Mouse (Mus musculus) forebrain, embryonic 14.5 days (tissue): Measurements from ENCODE around the gene Letm1. TPM values are rescaled to one million over a fixed set of nuclear protein-coding genes. Genes with fewer than 3 reads are reported as not detected.

Source experiments
- ATAC-seq: fragments of 200-750 bp; cut with Nextera tagmentation; 2 replicates; pipeline ENCODE4 v1.8.0; 2017; ENCODE audit warnings: mild to moderate bottlenecking, moderate library complexity
- DNase-seq: peaks from one replicate; pipeline ENCODE4 v3.0.0-alpha.2; 2015; ENCODE audit warnings: low spot score
- H3K27ac ChIP-seq: fragments of 300-500 bp; sonication (generic); 2 replicates; pipeline ENCODE4 v1.5.1; 2014; ENCODE audit warnings: low read depth, mild to moderate bottlenecking, control low read depth, low read length, moderate library complexity
- H3K27me3 ChIP-seq: fragments of 300-500 bp; sonication (generic); replicated peaks from 2 replicates; pipeline ENCODE4 v1.6.1; 2014; ENCODE audit warnings: low read length, control low read depth, mixed read lengths; ENCODE audit not compliant: control insufficient read depth, insufficient read depth
- H3K36me3 ChIP-seq: fragments of 300-500 bp; sonication (generic); 2 replicates; pipeline ENCODE4 v1.6.1; 2014; ENCODE audit warnings: low read length, control low read depth; ENCODE audit not compliant: control insufficient read depth, insufficient read depth
- H3K4me1 ChIP-seq: fragments of 300-500 bp; sonication (generic); 2 replicates; pipeline ENCODE4 v1.6.1; 2014; ENCODE audit warnings: antibody characterized with exemption, low read length, control low read depth; ENCODE audit not compliant: control insufficient read depth, insufficient read depth
- H3K4me2 ChIP-seq: fragments of 300-500 bp; sonication (generic); 2 replicates; pipeline ENCODE4 v1.6.1; 2014; ENCODE audit warnings: mild to moderate bottlenecking, control low read depth, low read length
- H3K4me3 ChIP-seq: fragments of 300-500 bp; sonication (generic); 2 replicates; pipeline ENCODE4 v1.5.1; 2014; ENCODE audit warnings: low read depth, low read length, control low read depth
- H3K9ac ChIP-seq: fragments of 300-500 bp; sonication (generic); 2 replicates; pipeline ENCODE4 v1.6.1; 2014; ENCODE audit warnings: mild to moderate bottlenecking, low read length, control low read depth, moderate library complexity
- H3K9me3 ChIP-seq: fragments of 300-500 bp; sonication (generic); replicated peaks from 2 replicates; pipeline ENCODE4 v1.6.1; 2016; ENCODE audit warnings: low read length, control low read depth, mixed read lengths; ENCODE audit not compliant: control insufficient read depth
- WGBS: fragments of 180-500 bp; shearing (Covaris S2); extraction: QIAGEN DNeasy Blood & Tissue Kit; methylation state at CpG from one replicate; pipeline ENCODE4 v1.1.7; 2014; 5-methylcytosine and 5-hydroxymethylcytosine counted together
- polyA plus RNA-seq: library from polyadenylated mRNA; unstranded; fragments of >200 nt; fragmentation: Nextera tagmentation; extraction: Ambion mirVana; gene quantifications from 2 replicates; pipeline ENCODE4 v1.2.1, GENCODE M21; 2014

Letm1 gene
- polyA plus RNA-seq, 1 experiment from 2014 or later = 50.4 TPM

DNA sequence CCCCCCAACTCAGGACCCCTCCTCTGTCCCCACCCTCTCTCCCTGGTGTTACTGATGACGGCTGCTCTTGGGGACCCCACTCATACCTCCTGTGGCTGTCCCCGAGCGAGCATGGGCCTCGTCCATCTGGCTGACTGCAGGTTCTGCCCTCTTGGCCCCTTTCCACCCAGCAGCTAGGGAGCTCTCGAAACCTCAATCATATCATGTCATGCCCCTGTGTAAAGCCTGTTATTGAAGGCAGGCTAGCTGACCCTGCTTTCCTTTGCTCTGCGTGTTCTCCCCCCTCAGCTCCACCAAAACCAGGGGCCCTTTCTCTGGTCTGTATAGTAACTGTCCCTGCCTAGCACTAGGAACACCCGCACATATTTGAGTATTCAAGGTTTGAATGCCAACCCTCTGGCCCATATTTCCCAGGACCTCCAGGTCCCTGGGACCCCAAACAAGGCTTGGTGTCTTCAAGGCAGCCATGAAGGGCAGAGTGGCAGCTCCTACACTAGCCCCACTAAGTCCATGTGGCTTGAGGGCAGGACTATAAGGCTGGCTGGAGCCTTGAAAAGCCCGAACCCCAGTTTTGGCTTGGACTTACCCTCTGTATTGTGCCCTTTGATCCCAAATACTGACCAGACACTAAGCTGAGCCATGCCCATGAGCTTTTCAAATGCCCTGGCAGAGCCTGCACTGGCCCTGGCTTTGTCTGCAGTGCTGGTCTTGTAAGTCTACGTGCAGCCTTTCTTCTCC is 76.8 kb downstream of the Letm1 start:
- Histone ChIP-seq H3K4me1 (peaks cover 31% of the 10 kb centered on the region), H3K27me3 (no peaks in the 10 kb centered on the region), H3K4me2 (no peak overlapping the region), H3K9me3 (no peaks in the 10 kb centered on the region), H3K27ac (peak overlapping the region; percentile 68), H3K36me3 (no peaks in the 10 kb centered on the region), H3K4me3 (no peak overlapping the region), H3K9ac (0 out of 2 replicates have a peak overlapping the region, but pooled peaks have one; percentile 13)
- 16% methylated on average over 9 of the region's 9 CpGs for WGBS
- DNase-seq = no peak
- ATAC-seq = peak; percentile 49

GRCm38 (mm10) chr5:33704945-33705611 is 77.5 kb downstream of the Letm1 start:
- H3K4me2 ChIP-seq = no peak overlapping the region
- DNase-seq (peak; percentile 79), ATAC-seq (peak; percentile 83)
- H3K9me3 ChIP-seq = no peaks in the 10 kb centered on the region
- no peak overlapping the region for H3K4me3 ChIP-seq
- H3K9ac ChIP-seq = no peak overlapping the region
- H3K27me3 ChIP-seq = no peaks in the 10 kb centered on the region
- H3K4me1 ChIP-seq = peaks cover 37% of the 10 kb centered on the region
- peak overlapping the region; percentile 68 for H3K27ac ChIP-seq
- H3K36me3 ChIP-seq = no peaks in the 10 kb centered on the region
- WGBS = 2% methylated on average over 11 of the region's 11 CpGs

- H3K4me2 ChIP-seq = no peak overlapping the region
- no peaks in the 10 kb centered on the region for H3K9me3 ChIP-seq
- H3K36me3 ChIP-seq = no peaks in the 10 kb centered on the region
- peaks cover 43% of the 10 kb centered on the region for H3K4me1 ChIP-seq
- peak; percentile 66 for DNase-seq
- H3K9ac ChIP-seq = no peak overlapping the region
- 15% methylated on average over 8 of the region's 8 CpGs for WGBS
- peak overlapping the region; percentile 68 for H3K27ac ChIP-seq
- H3K27me3 ChIP-seq = no peaks in the 10 kb centered on the region
- no peak overlapping the region for H3K4me3 ChIP-seq
- peak; percentile 65 for ATAC-seq
Measured at GRCm38 (mm10) chr5:33703999-33704398, 78.6 kb downstream of the Letm1 start.

- Histone ChIP-seq H3K4me2 (no peak overlapping the region), H3K36me3 (no peaks in the 10 kb centered on the region), H3K9me3 (no peaks in the 10 kb centered on the region), H3K9ac (no peak overlapping the region), H3K27ac (no peak overlapping the region), H3K4me3 (no peak overlapping the region), H3K4me1 (peaks cover 60% of the 10 kb centered on the region), H3K27me3 (no peaks in the 10 kb centered on the region)
- ATAC-seq = no peak
- 78% methylated on average over 11 of the region's 11 CpGs for WGBS
- no peak for DNase-seq
Measured at GRCm38 (mm10) chr5:33701832-33702231, 80.8 kb downstream of the Letm1 start.

DNA sequence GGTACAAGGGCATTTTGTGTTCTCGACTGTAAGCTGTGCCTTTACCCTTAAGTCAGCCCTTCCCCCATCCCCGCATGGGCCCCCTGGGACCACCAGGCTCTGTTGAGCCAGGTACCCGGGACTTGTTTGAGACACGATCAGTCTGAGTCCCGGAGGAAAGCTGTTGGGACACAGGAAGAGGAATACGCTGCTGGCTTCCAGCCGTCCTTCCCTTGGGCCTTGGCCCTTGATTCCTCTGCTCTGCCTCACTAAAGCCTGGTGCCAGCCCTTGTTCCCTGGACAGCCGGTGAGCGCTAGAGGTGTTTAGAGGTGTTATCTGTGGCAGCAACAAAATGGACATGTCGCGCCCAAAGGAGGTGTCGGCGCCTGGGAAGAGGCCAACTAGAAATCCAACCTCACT is 82.6 kb downstream of the Letm1 start:
- H3K4me3 ChIP-seq = no peak overlapping the region
- peak overlapping the region; percentile 31; the same call in 1 of the 2 replicates for H3K27ac ChIP-seq
- ATAC-seq (no peak), DNase-seq (no peak)
- H3K36me3 ChIP-seq = no peaks in the 10 kb centered on the region
- peaks cover 57% of the 10 kb centered on the region for H3K4me1 ChIP-seq
- no peak overlapping the region for H3K4me2 ChIP-seq
- 0 out of 2 replicates have a peak overlapping the region, but pooled peaks have one; percentile 17 for H3K9ac ChIP-seq
- no peaks in the 10 kb centered on the region for H3K27me3 ChIP-seq
- 40% methylated on average over 13 of the region's 13 CpGs for WGBS
- no peaks in the 10 kb centered on the region for H3K9me3 ChIP-seq

DNA sequence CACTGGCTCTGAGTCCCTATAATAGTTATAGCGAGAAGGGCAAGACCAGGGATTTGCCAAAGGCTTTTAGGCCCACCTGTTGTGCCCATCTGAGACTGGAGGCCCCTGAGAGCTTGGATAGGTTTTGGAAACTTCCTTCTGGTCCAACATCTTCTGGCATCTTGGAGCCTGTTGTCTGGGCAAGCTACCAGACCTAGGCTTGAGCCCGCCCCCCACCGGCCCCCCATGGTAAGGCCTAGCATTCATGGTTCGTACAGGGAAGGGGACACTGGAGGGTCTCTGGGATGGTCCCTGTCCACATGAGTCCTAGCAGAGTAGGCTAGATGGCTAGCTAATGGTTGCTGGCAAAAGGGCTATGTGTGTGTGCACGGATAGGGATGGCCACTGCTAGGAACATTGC is 83.9 kb downstream of the Letm1 start:
- Histone ChIP-seq H3K4me3 (no peak overlapping the region), H3K9me3 (no peaks in the 10 kb centered on the region), H3K27ac (peak overlapping the region; percentile 70; the same call in 1 of the 2 replicates), H3K4me1 (peaks cover 52% of the 10 kb centered on the region), H3K4me2 (no peak overlapping the region), H3K9ac (no peak overlapping the region), H3K27me3 (no peaks in the 10 kb centered on the region), H3K36me3 (no peaks in the 10 kb centered on the region)
- ATAC-seq (no peak), DNase-seq (no peak)
- WGBS = 58% methylated on average over 5 of the region's 5 CpGs

DNA sequence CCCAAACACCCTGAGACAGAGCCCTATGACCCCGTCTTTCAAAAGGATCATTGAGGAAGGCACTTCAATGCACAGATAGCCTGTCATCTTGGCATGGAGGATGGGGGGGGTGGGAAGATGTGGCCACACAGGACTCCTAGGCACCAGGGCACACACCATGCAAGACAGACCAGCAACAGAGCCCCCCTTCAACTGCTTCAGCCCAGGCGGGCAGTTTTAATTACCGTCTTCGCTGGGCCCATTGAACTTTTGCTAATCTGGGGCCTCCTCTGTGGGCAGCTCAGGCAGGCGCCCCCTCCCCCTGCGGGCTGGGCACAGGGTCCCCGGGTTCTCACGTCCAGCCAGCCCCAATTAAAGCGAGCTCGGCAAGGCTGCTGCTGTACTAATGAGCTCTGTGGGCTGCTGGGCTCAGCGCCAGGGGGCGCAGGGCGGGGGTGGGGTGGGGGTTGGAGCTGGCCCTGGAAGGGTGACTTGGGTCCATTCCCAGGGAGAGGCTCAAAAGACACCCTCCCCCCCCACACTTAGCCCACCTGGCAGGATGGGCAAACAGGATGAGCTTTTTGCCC is 84.6 kb downstream of the Letm1 start:
- H3K4me1 ChIP-seq = peaks cover 52% of the 10 kb centered on the region
- WGBS = 3% methylated on average over 13 of the region's 13 CpGs
- peak; percentile 78 for ATAC-seq
- H3K36me3 ChIP-seq = no peaks in the 10 kb centered on the region
- no peaks in the 10 kb centered on the region for H3K27me3 ChIP-seq
- H3K4me2 ChIP-seq = peak overlapping the region; percentile 6; the same call in 1 of the 2 replicates
- no peak overlapping the region for H3K9ac ChIP-seq
- no peaks in the 10 kb centered on the region for H3K9me3 ChIP-seq
- no peak overlapping the region for H3K4me3 ChIP-seq
- peak overlapping the region; percentile 70; the same call in 1 of the 2 replicates for H3K27ac ChIP-seq
- peak; percentile 91 for DNase-seq

GRCm38 (mm10) chr5:33697534-33697933 is 85.1 kb downstream of the Letm1 start:
- ATAC-seq (no peak), DNase-seq (no peak)
- H3K27ac ChIP-seq = peak overlapping the region; percentile 70; the same call in 1 of the 2 replicates
- peak overlapping the region; percentile 6; the same call in 1 of the 2 replicates for H3K4me2 ChIP-seq
- no peak overlapping the region for H3K4me3 ChIP-seq
- WGBS = 0% methylated on average over 1 of the region's 1 CpGs
- peaks cover 57% of the 10 kb centered on the region for H3K4me1 ChIP-seq
- H3K27me3 ChIP-seq = no peaks in the 10 kb centered on the region
- H3K9ac ChIP-seq = no peak overlapping the region
- no peaks in the 10 kb centered on the region for H3K36me3 ChIP-seq
- no peaks in the 10 kb centered on the region for H3K9me3 ChIP-seq
